20 mouse cellular contexts compared by ENCODE assay signal in the genomic region with DNA sequence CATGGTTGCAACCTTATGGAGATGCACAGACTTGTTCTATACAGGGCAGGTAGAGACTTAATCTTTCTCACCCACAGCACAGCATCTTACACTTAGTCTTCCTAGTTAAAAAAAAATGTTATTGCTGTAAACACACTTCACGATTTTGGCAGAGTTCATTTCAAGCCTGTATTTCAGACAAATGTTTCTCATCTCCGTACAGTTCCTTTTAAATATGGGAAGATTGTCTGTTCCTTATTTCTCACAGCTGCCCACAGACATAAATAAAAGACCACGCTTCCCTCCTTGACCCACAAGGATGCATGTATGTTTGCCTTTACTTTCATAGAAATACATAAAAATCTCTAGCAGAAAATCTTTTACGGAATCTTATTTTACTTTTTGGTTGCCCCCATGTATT.
"Had no signal": no experiment of that assay in that cellular context is flagged by ENCODE, and none has a peak within 500 bp of the region (broad histone marks: within the 10 kb centered on the region; RNA-seq: fewer than 3 reads in every experiment).

No protein-coding gene starts in this region.

- H3K36me3 ChIP-seq: limb, embryonic 12.5 days; limb, embryonic 15.5 days; liver, embryonic 13.5 days; midbrain, embryonic 10.5 days; neural tube, embryonic 12.5 days; neural tube, embryonic 15.5 days had no signal

- ATAC-seq: intestine, embryonic 16.5 days had no signal

- H3K4me1 ChIP-seq: limb, embryonic 12.5 days; limb, embryonic 15.5 days; liver, embryonic 13.5 days; midbrain, embryonic 10.5 days; neural tube, embryonic 12.5 days; neural tube, embryonic 15.5 days had no signal

- H3K9me3 ChIP-seq: limb, embryonic 12.5 days; limb, embryonic 15.5 days; liver, embryonic 13.5 days; megakaryocyte, embryonic 14.5 days; midbrain, embryonic 10.5 days; neural tube, embryonic 12.5 days; neural tube, embryonic 15.5 days had no signal

- H3K9ac ChIP-seq: limb, embryonic 12.5 days; limb, embryonic 15.5 days; liver, embryonic 13.5 days; neural tube, embryonic 12.5 days; neural tube, embryonic 15.5 days had no signal

- H3K27me3 ChIP-seq: limb, embryonic 12.5 days; limb, embryonic 15.5 days; liver, embryonic 13.5 days; megakaryocyte, embryonic 14.5 days; neural tube, embryonic 12.5 days; neural tube, embryonic 15.5 days had no signal

- H3K27ac ChIP-seq: limb, embryonic 12.5 days; limb, embryonic 15.5 days; liver, embryonic 13.5 days; midbrain, embryonic 10.5 days; neural tube, embryonic 12.5 days; neural tube, embryonic 15.5 days had no signal

- DNase-seq: kidney, adult 18-20 months; kidney, adult 9 months; kidney, postnatal 14 days; kidney, postnatal 4 days; left cerebral cortex, postnatal 4 days; liver, embryonic 13.5 days; lung, postnatal 4 days; midbrain, embryonic 14.5 days; right cerebral cortex, adult 18-20 months; right cerebral cortex, postnatal 14 days; right cerebral cortex, postnatal 4 days; thymus, adult 18-20 months; thymus, postnatal 36 days had no signal

- H3K4me2 ChIP-seq: limb, embryonic 12.5 days; limb, embryonic 15.5 days; liver, embryonic 13.5 days; neural tube, embryonic 12.5 days; neural tube, embryonic 15.5 days had no signal

- H3K4me3 ChIP-seq: limb, embryonic 12.5 days; limb, embryonic 15.5 days; liver, embryonic 13.5 days; megakaryocyte, embryonic 14.5 days; midbrain, embryonic 10.5 days; neural tube, embryonic 12.5 days; neural tube, embryonic 15.5 days had no signal
